Mouse (Mus musculus): ENCODE data around the gene Fto. TPM values are rescaled to one million over a fixed set of nuclear protein-coding genes. Genes with fewer than 3 reads are reported as not detected.

The Fto gene
- polyA plus RNA-seq (2015; fragmentation: Nextera tagmentation; extraction: Ambion mirVana) = 167 and 176 TPM in 2 replicates

- ATAC-seq (replicated peaks) = peak; percentile 99
- peak within 1 kb of the TSS; percentile 81 for H3K9ac ChIP-seq
- peak within 1 kb of the TSS; percentile 73 for H3K4me2 ChIP-seq
- H3K9me3 ChIP-seq = no peaks in the 10 kb centered on the region
- H3K27me3 ChIP-seq (replicated peaks) = no peaks in the 10 kb centered on the region
- no peaks in the 10 kb centered on the region for H3K36me3 ChIP-seq (replicated peaks)
- peaks cover 33% of the 10 kb centered on the region for H3K4me1 ChIP-seq
- H3K27ac ChIP-seq = peak within 1 kb of the TSS; percentile 86
- WGBS = under 1% methylated on average over 59 of the region's 59 CpGs
- peak within 1 kb of the TSS; percentile 65 for H3K4me3 ChIP-seq
Measured at GRCm38 (mm10) chr8:91312835-91313832, at the start of gene Fto, which contains the start of gene Rpgrip1l. Fto (plus strand) TSS chr8:91313525. Rpgrip1l (minus strand) TSS chr8:91313262.

- Histone ChIP-seq H3K9me3 (no peaks in the 10 kb centered on the region), H3K27me3 (replicated peaks) (no peaks in the 10 kb centered on the region), H3K4me3 (no peak overlapping the region), H3K4me2 (no peak overlapping the region), H3K36me3 (replicated peaks) (no peaks in the 10 kb centered on the region), H3K4me1 (no peaks in the 10 kb centered on the region), H3K9ac (no peak overlapping the region), H3K27ac (no peak overlapping the region)
- no peak for ATAC-seq (replicated peaks)
- 75% methylated on average over 3 of the region's 3 CpGs for WGBS
Measured at GRCm38 (mm10) chr8:91263939-91264338, 49.4 kb upstream of the Fto start.

GRCm38 (mm10) chr8:91264564-91264963 is 48.8 kb upstream of the Fto start:
- H3K9me3 ChIP-seq = no peaks in the 10 kb centered on the region
- no peaks in the 10 kb centered on the region for H3K36me3 ChIP-seq (replicated peaks)
- ATAC-seq (replicated peaks) = no peak
- no peaks in the 10 kb centered on the region for H3K4me1 ChIP-seq
- H3K4me3 ChIP-seq = no peak overlapping the region
- H3K9ac ChIP-seq = no peak overlapping the region
- H3K27ac ChIP-seq = no peak overlapping the region
- H3K4me2 ChIP-seq = no peak overlapping the region
- H3K27me3 ChIP-seq (replicated peaks) = no peaks in the 10 kb centered on the region

GRCm38 (mm10) chr8:91269374-91269958 is 43.9 kb upstream of the Fto start:
- Histone ChIP-seq H3K9ac (no peak overlapping the region), H3K36me3 (replicated peaks) (no peaks in the 10 kb centered on the region; the same call in 1 of the 2 replicates), H3K4me3 (no peak overlapping the region), H3K4me2 (no peak overlapping the region), H3K4me1 (no peaks in the 10 kb centered on the region), H3K27ac (no peak overlapping the region), H3K9me3 (no peaks in the 10 kb centered on the region), H3K27me3 (replicated peaks) (no peaks in the 10 kb centered on the region)
- no peak for ATAC-seq (replicated peaks)
- 82% methylated on average over 2 of the region's 2 CpGs for WGBS

- H3K9ac ChIP-seq = no peak overlapping the region
- WGBS = 89% methylated on average over 5 of the region's 5 CpGs
- no peaks in the 10 kb centered on the region for H3K27me3 ChIP-seq (replicated peaks)
- H3K9me3 ChIP-seq = no peaks in the 10 kb centered on the region
- no peak overlapping the region for H3K4me3 ChIP-seq
- H3K4me2 ChIP-seq = no peak overlapping the region
- H3K4me1 ChIP-seq = no peaks in the 10 kb centered on the region
- ATAC-seq (replicated peaks) = no peak
- H3K27ac ChIP-seq = no peak overlapping the region
- H3K36me3 ChIP-seq (replicated peaks) = no peaks in the 10 kb centered on the region; the same call in 1 of the 2 replicates
Measured at GRCm38 (mm10) chr8:91273493-91273892, 39.8 kb upstream of the Fto start.

- H3K4me1 ChIP-seq = no peaks in the 10 kb centered on the region
- H3K9ac ChIP-seq = no peak overlapping the region
- no peak overlapping the region for H3K27ac ChIP-seq
- H3K4me3 ChIP-seq = no peak overlapping the region
- no peaks in the 10 kb centered on the region; the same call in 1 of the 2 replicates for H3K36me3 ChIP-seq (replicated peaks)
- no peaks in the 10 kb centered on the region for H3K9me3 ChIP-seq
- ATAC-seq (replicated peaks) = no peak
- no peak overlapping the region for H3K4me2 ChIP-seq
- no peaks in the 10 kb centered on the region for H3K27me3 ChIP-seq (replicated peaks)
- WGBS = 94% methylated on average over 2 of the region's 2 CpGs
Measured at GRCm38 (mm10) chr8:91276337-91276736, 37.0 kb upstream of the Fto start.

GRCm38 (mm10) chr8:91278060-91278459 is 35.3 kb upstream of the Fto start:
- H3K27me3 ChIP-seq (replicated peaks) = no peaks in the 10 kb centered on the region

GRCm38 (mm10) chr8:91280467-91281212 is 32.7 kb upstream of the Fto start:
- Histone ChIP-seq H3K9me3 (no peaks in the 10 kb centered on the region), H3K9ac (no peak overlapping the region), H3K4me1 (no peaks in the 10 kb centered on the region), H3K27ac (no peak overlapping the region), H3K27me3 (replicated peaks) (no peaks in the 10 kb centered on the region), H3K36me3 (replicated peaks) (no peaks in the 10 kb centered on the region), H3K4me3 (no peak overlapping the region), H3K4me2 (no peak overlapping the region)
- WGBS = 82% methylated on average over 11 of the region's 11 CpGs
- ATAC-seq (replicated peaks) = no peak

More at GRCm38 (mm10) chr8:91278060-91278459, 35.3 kb upstream of the Fto start:
- H3K4me2 ChIP-seq = no peak overlapping the region
- H3K9ac ChIP-seq = no peak overlapping the region
- no peaks in the 10 kb centered on the region; the same call in 1 of the 2 replicates for H3K36me3 ChIP-seq (replicated peaks)
- no peaks in the 10 kb centered on the region for H3K9me3 ChIP-seq
- ATAC-seq (replicated peaks) = no peak
- H3K4me1 ChIP-seq = no peaks in the 10 kb centered on the region
- no peak overlapping the region for H3K4me3 ChIP-seq
- WGBS = 57% methylated on average over 5 of the region's 5 CpGs
- H3K27ac ChIP-seq = no peak overlapping the region

GRCm38 (mm10) chr8:91281545-91281944 is 31.8 kb upstream of the Fto start:
- H3K9me3 ChIP-seq = no peaks in the 10 kb centered on the region
- H3K27ac ChIP-seq = no peak overlapping the region
- ATAC-seq (replicated peaks) = no peak
- no peaks in the 10 kb centered on the region for H3K27me3 ChIP-seq (replicated peaks)
- WGBS = 89% methylated on average over 8 of the region's 8 CpGs
- H3K4me3 ChIP-seq = no peak overlapping the region
- H3K9ac ChIP-seq = no peak overlapping the region
- no peak overlapping the region for H3K4me2 ChIP-seq
- no peaks in the 10 kb centered on the region for H3K4me1 ChIP-seq
- H3K36me3 ChIP-seq (replicated peaks) = no peaks in the 10 kb centered on the region

- Histone ChIP-seq H3K9me3 (no peaks in the 10 kb centered on the region), H3K27me3 (replicated peaks) (no peaks in the 10 kb centered on the region), H3K36me3 (replicated peaks) (no peaks in the 10 kb centered on the region), H3K9ac (no peak overlapping the region), H3K4me2 (no peak overlapping the region), H3K4me3 (no peak overlapping the region), H3K4me1 (no peaks in the 10 kb centered on the region), H3K27ac (no peak overlapping the region)
- 77% methylated on average over 5 of the region's 5 CpGs for WGBS
- ATAC-seq (replicated peaks) = no peak
Measured at GRCm38 (mm10) chr8:91282655-91283054, 30.7 kb upstream of the Fto start.

- no peaks in the 10 kb centered on the region for H3K4me1 ChIP-seq
- H3K4me3 ChIP-seq = no peak overlapping the region
- ATAC-seq (replicated peaks) = no peak
- no peak overlapping the region for H3K27ac ChIP-seq
- H3K9ac ChIP-seq = no peak overlapping the region
- no peak overlapping the region for H3K4me2 ChIP-seq
- H3K9me3 ChIP-seq = no peaks in the 10 kb centered on the region
- H3K36me3 ChIP-seq (replicated peaks) = no peaks in the 10 kb centered on the region
- H3K27me3 ChIP-seq (replicated peaks) = no peaks in the 10 kb centered on the region
- WGBS = 87% methylated on average over 1 of the region's 1 CpGs
Measured at GRCm38 (mm10) chr8:91283815-91284214, 29.5 kb upstream of the Fto start.

- no peak overlapping the region for H3K27ac ChIP-seq
- 80% methylated on average over 8 of the region's 8 CpGs for WGBS
Measured at GRCm38 (mm10) chr8:91286237-91286636, 27.1 kb upstream of the Fto start.

More at GRCm38 (mm10) chr8:91286237-91286636, 27.1 kb upstream of the Fto start:
- Histone ChIP-seq H3K9me3 (no peaks in the 10 kb centered on the region), H3K36me3 (replicated peaks) (no peaks in the 10 kb centered on the region), H3K4me2 (no peak overlapping the region), H3K9ac (no peak overlapping the region), H3K4me1 (no peaks in the 10 kb centered on the region), H3K4me3 (no peak overlapping the region), H3K27me3 (replicated peaks) (no peaks in the 10 kb centered on the region)
- ATAC-seq (replicated peaks) = no peak

All from midbrain, embryonic 15.5 days (tissue).